Mouse (Mus musculus): ENCODE data around the gene Smoc2.

The Smoc2 gene

GRCm38 (mm10) chr17:14279177-14279965 is at the start of gene Smoc2:
TSS of gene Smoc2 (plus strand) at chr17:14279506.
- DNase-seq (ENCODE audit: low spot score) = no peak

GRCm38 (mm10) chr17:14230698-14231430 is 48.4 kb upstream of the Smoc2 start:
- DNase-seq (ENCODE audit: low spot score) = no peak

- DNase-seq (ENCODE audit: low spot score) = peak; percentile 87
Observed at GRCm38 (mm10) chr17:14232629-14233028, 46.7 kb upstream of the Smoc2 start.

- no peak for DNase-seq (ENCODE audit: low spot score)
Observed at GRCm38 (mm10) chr17:14233658-14234057, 45.6 kb upstream of the Smoc2 start.

GRCm38 (mm10) chr17:14234774-14235389 is 44.4 kb upstream of the Smoc2 start:
- no peak for DNase-seq (ENCODE audit: low spot score)

GRCm38 (mm10) chr17:14237134-14237533 is 42.2 kb upstream of the Smoc2 start:
- DNase-seq (ENCODE audit: low spot score) = no peak

GRCm38 (mm10) chr17:14239960-14240359 is 39.3 kb upstream of the Smoc2 start:
- no peak for DNase-seq (ENCODE audit: low spot score)

GRCm38 (mm10) chr17:14242634-14243033 is 36.7 kb upstream of the Smoc2 start:
- DNase-seq (ENCODE audit: low spot score) = no peak

- DNase-seq (ENCODE audit: low spot score) = no peak
Observed at GRCm38 (mm10) chr17:14244195-14244965, 34.9 kb upstream of the Smoc2 start.

- no peak for DNase-seq (ENCODE audit: low spot score)
Observed at GRCm38 (mm10) chr17:14246266-14246665, 33.0 kb upstream of the Smoc2 start.

- DNase-seq (ENCODE audit: low spot score) = peak; percentile 79
Observed at GRCm38 (mm10) chr17:14247931-14248330, 31.4 kb upstream of the Smoc2 start.

- DNase-seq (ENCODE audit: low spot score) = peak; percentile 31
Observed at GRCm38 (mm10) chr17:14249595-14249994, 29.7 kb upstream of the Smoc2 start.

- DNase-seq (ENCODE audit: low spot score) = no peak
Observed at GRCm38 (mm10) chr17:14250401-14250800, 28.9 kb upstream of the Smoc2 start.

GRCm38 (mm10) chr17:14252456-14252855 is 26.9 kb upstream of the Smoc2 start:
- DNase-seq (ENCODE audit: low spot score) = no peak

GRCm38 (mm10) chr17:14254616-14255015 is 24.7 kb upstream of the Smoc2 start:
- DNase-seq (ENCODE audit: low spot score) = no peak

- no peak for DNase-seq (ENCODE audit: low spot score)
Observed at GRCm38 (mm10) chr17:14257799-14258520, 21.3 kb upstream of the Smoc2 start.

GRCm38 (mm10) chr17:14258906-14259305 is 20.4 kb upstream of the Smoc2 start:
- DNase-seq (ENCODE audit: low spot score) = no peak

- no peak for DNase-seq (ENCODE audit: low spot score)
Observed at GRCm38 (mm10) chr17:14260966-14261365, 18.3 kb upstream of the Smoc2 start.

- no peak for DNase-seq (ENCODE audit: low spot score)
Observed at GRCm38 (mm10) chr17:14262217-14262616, 17.1 kb upstream of the Smoc2 start.

GRCm38 (mm10) chr17:14268001-14268400 is 11.3 kb upstream of the Smoc2 start:
- DNase-seq (ENCODE audit: low spot score) = no peak

GRCm38 (mm10) chr17:14273386-14273785 is 5.9 kb upstream of the Smoc2 start:
- DNase-seq (ENCODE audit: low spot score) = no peak
